Mouse (Mus musculus) heart, postnatal 0 days (tissue): ENCODE measurements around the gene Fchsd2.

ENCODE experiments used
- CTCF ChIP-seq: IDR thresholded peaks from 2 replicates; pipeline ENCODE4 v1.5.1; 2016; ENCODE audit warnings: antibody characterized with exemption, control low read depth, low read depth
- EP300 ChIP-seq: IDR thresholded peaks from 2 replicates; pipeline ENCODE4 v1.6.1; 2016; ENCODE audit warnings: antibody characterized with exemption, low read depth

GRCm38 (mm10) chr7:101302691-101303090 lies 210.0 kb downstream of the Fchsd2 start:
- TF ChIP-seq CTCF (no peak), EP300 (no peak)
